Mouse (Mus musculus) limb, embryonic 12.5 days (tissue): ENCODE measurements around the gene Cdhr2. TPM values are rescaled to one million over a fixed set of nuclear protein-coding genes. Genes with fewer than 3 reads are reported as not detected.

Experiments
- ATAC-seq: fragments of 200-750 bp; cut with Nextera tagmentation; 2 replicates; pipeline ENCODE4 v1.8.0; 2017; ENCODE audit warnings: low read depth, moderate TSS enrichment; ENCODE audit not compliant: insufficient number of reproducible peaks, insufficient read depth, low FRiP score, low TSS enrichment
- H3K27ac ChIP-seq: fragments of 300-500 bp; sonication (generic); 2 replicates; pipeline ENCODE4 v1.5.1; 2016; ENCODE audit warnings: mild to moderate bottlenecking, moderate library complexity
- H3K27me3 ChIP-seq: fragments of 300-500 bp; sonication (generic); 2 replicates; pipeline ENCODE4 v1.6.1; 2016; ENCODE audit warnings: mild to moderate bottlenecking, moderate library complexity
- H3K36me3 ChIP-seq: fragments of 300-500 bp; sonication (generic); 2 replicates; pipeline ENCODE4 v1.6.1; 2016; ENCODE audit warnings: mild to moderate bottlenecking, moderate library complexity
- H3K4me1 ChIP-seq: fragments of 300-500 bp; sonication (generic); replicated peaks from 2 replicates; pipeline ENCODE4 v1.6.1; 2016
- H3K4me2 ChIP-seq: fragments of 300-500 bp; sonication (generic); 2 replicates; pipeline ENCODE4 v1.6.1; 2016; ENCODE audit warnings: mild to moderate bottlenecking, moderate library complexity
- H3K4me3 ChIP-seq: fragments of 300-500 bp; sonication (generic); replicated peaks from 2 replicates; pipeline ENCODE4 v1.5.1; 2016; ENCODE audit warnings: mild to moderate bottlenecking
- H3K9ac ChIP-seq: fragments of 300-500 bp; sonication (generic); replicated peaks from 2 replicates; pipeline ENCODE4 v1.6.1; 2016; ENCODE audit warnings: mild to moderate bottlenecking, moderate library complexity
- H3K9me3 ChIP-seq: fragments of 300-500 bp; sonication (generic); 2 replicates; pipeline ENCODE4 v1.6.1; 2016; ENCODE audit warnings: mild to moderate bottlenecking, moderate library complexity
- WGBS: fragments of 180-500 bp; shearing (Covaris S2); methylation state at CpG from one replicate; pipeline ENCODE4 v1.1.7; 2016; 5-methylcytosine and 5-hydroxymethylcytosine counted together
- polyA plus RNA-seq: library from polyadenylated mRNA; unstranded; fragments of >200 nt; fragmentation: Nextera tagmentation; extraction: Ambion mirVana; gene quantifications from 2 replicates; pipeline ENCODE4 v1.2.1, GENCODE M21; 2016

Cdhr2 gene
- polyA plus RNA-seq, 1 experiment from 2014 or later: 0.05 TPM

- WGBS: 90% methylated on average over 3 of the region's 3 CpGs
- ATAC-seq: no peak
- H3K9ac ChIP-seq: no peak overlapping the region
Observed at GRCm38 (mm10) chr13:54683301-54683700, 18.0 kb upstream of the Cdhr2 start.

GRCm38 (mm10) chr13:54684140-54684896 lies 16.9 kb upstream of the Cdhr2 start:
- no peak for ATAC-seq
- no peak overlapping the region for H3K9ac ChIP-seq
- WGBS: 52% methylated on average over 3 of the region's 3 CpGs
- H3K4me3 ChIP-seq: peak overlapping the region; percentile 94
- no peaks in the 10 kb centered on the region for H3K9me3 ChIP-seq
- no peaks in the 10 kb centered on the region for H3K27me3 ChIP-seq
- peaks cover 30% of the 10 kb centered on the region for H3K4me1 ChIP-seq
- peak overlapping the region; percentile 82 for H3K4me2 ChIP-seq
- peaks cover 52% of the 10 kb centered on the region for H3K36me3 ChIP-seq
- 0 out of 2 replicates have a peak overlapping the region, but pooled peaks have one; percentile 3 for H3K27ac ChIP-seq

More at GRCm38 (mm10) chr13:54683301-54683700, 18.0 kb upstream of the Cdhr2 start:
- no peak overlapping the region for H3K27ac ChIP-seq
- peaks cover 27% of the 10 kb centered on the region for H3K4me1 ChIP-seq
- H3K9me3 ChIP-seq: no peaks in the 10 kb centered on the region
- H3K4me3 ChIP-seq: no peak overlapping the region
- no peaks in the 10 kb centered on the region for H3K27me3 ChIP-seq
- peaks cover 62% of the 10 kb centered on the region for H3K36me3 ChIP-seq
- H3K4me2 ChIP-seq: no peak overlapping the region

GRCm38 (mm10) chr13:54685174-54685573 lies 16.1 kb upstream of the Cdhr2 start:
- no peak for ATAC-seq
- H3K27me3 ChIP-seq: no peaks in the 10 kb centered on the region
- 45% methylated on average over 2 of the region's 2 CpGs for WGBS
- peaks cover 45% of the 10 kb centered on the region for H3K36me3 ChIP-seq
- H3K9ac ChIP-seq: peak overlapping the region; percentile 96; the same call in 1 of the 2 replicates
- H3K4me1 ChIP-seq: peaks cover 30% of the 10 kb centered on the region
- peak overlapping the region; percentile 94 for H3K4me3 ChIP-seq
- peak overlapping the region; percentile 82 for H3K4me2 ChIP-seq
- 0 out of 2 replicates have a peak overlapping the region, but pooled peaks have one; percentile 3 for H3K27ac ChIP-seq
- no peaks in the 10 kb centered on the region for H3K9me3 ChIP-seq

- 6% methylated on average over 19 of the region's 19 CpGs for WGBS
- peaks cover 33% of the 10 kb centered on the region for H3K36me3 ChIP-seq
- peak overlapping the region; percentile 82 for H3K4me2 ChIP-seq
- no peaks in the 10 kb centered on the region for H3K9me3 ChIP-seq
- no peak for ATAC-seq
- no peaks in the 10 kb centered on the region for H3K27me3 ChIP-seq
- H3K4me3 ChIP-seq: peak overlapping the region; percentile 94
- peak overlapping the region; percentile 96 for H3K9ac ChIP-seq
- peaks cover 30% of the 10 kb centered on the region for H3K4me1 ChIP-seq
- peak overlapping the region; percentile 98 for H3K27ac ChIP-seq
Observed at GRCm38 (mm10) chr13:54686139-54687053, 14.9 kb upstream of the Cdhr2 start.

- Histone ChIP-seq H3K27ac (peak overlapping the region; percentile 98), H3K27me3 (no peaks in the 10 kb centered on the region), H3K9me3 (no peaks in the 10 kb centered on the region), H3K36me3 (peaks cover 26% of the 10 kb centered on the region), H3K9ac (peak overlapping the region; percentile 96), H3K4me1 (peaks cover 37% of the 10 kb centered on the region), H3K4me3 (peak overlapping the region; percentile 94), H3K4me2 (peak overlapping the region; percentile 82)
- peak; percentile 45; the same call in 1 of the 2 replicates for ATAC-seq
- WGBS: under 1% methylated on average over 35 of the region's 35 CpGs
Observed at GRCm38 (mm10) chr13:54687096-54687495, 14.2 kb upstream of the Cdhr2 start.

DNA sequence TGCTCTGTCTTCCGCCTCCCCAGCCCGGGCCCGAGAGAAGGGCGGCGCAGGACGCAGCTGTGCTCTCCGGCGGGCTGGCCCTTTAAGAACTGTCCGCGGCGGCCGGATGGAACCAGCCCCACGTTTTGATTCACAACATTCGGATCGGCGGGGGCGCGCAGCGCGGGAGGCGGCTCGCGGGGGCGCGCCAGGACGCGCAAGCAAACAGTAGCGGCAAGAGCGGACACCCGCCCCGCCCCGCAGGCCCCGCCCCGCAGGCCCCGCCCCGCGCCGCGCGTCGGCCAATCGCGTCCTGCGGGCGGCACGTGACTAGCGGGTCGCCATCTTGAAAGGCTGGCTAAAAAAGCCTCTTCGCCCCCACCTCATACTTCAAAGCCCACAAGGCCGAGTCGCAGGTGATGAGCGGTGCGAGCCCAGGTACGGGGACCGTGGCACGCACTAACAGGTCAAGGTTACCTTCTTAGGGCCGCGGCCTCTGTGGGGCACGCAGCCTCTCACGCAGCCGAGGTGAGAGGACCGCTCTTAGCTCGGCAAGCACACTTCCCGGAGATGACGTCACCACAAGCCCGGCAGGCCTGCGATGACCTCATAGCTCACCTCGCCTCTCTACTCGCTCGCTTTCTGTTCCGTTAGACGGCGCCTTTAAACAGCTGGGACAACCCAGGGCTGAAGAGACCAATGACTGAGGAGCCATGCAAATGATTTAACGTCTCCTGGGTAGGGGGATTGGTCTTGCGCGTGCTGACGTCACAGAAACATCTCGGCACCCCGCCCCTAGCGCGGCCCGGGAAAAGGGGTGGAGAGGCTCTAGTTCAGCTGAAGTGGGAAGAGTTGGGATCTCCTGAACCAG lies 13.5 kb upstream of the Cdhr2 start:
- Histone ChIP-seq H3K4me3 (peak overlapping the region; percentile 94), H3K4me1 (peaks cover 44% of the 10 kb centered on the region), H3K36me3 (peaks cover 19% of the 10 kb centered on the region), H3K27me3 (no peaks in the 10 kb centered on the region), H3K4me2 (peak overlapping the region; percentile 82), H3K27ac (peak overlapping the region; percentile 98), H3K9me3 (no peaks in the 10 kb centered on the region), H3K9ac (peak overlapping the region; percentile 96)
- WGBS: under 1% methylated on average over 81 of the region's 82 CpGs
- peak; percentile 91 for ATAC-seq

DNA sequence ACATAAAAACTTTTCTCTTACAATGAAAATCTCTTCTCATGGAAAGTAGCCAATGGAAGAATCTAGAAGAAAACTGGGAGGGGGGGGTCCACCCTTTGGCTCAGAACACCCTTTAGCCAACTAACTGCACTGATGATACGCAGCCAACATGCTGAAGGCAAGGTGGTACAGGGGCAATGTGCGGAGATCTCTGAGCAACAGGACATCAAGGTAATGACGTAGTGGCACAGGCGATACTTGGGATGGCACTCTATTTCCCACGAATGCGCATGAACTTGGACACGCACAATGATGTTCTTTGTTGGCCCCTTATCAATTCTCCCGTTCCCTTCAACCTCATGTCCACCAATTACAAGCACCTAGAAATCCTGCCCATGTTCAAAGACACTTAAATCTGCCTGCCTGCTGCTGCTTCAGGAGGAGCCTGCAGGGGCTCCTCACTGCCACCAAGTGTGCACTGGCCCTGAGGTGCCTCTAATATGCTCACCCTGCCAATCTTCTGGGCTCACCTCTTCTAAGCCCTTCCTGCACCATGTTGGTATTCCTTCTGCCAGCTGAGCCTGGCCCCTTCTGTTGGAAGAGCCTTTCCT lies 11.0 kb upstream of the Cdhr2 start:
- Histone ChIP-seq H3K9ac (0 out of 2 replicates have a peak overlapping the region, but pooled peaks have one; percentile 8), H3K4me1 (peaks cover 35% of the 10 kb centered on the region), H3K36me3 (no peaks in the 10 kb centered on the region; the same call in 1 of the 2 replicates), H3K27ac (no peak overlapping the region), H3K4me2 (no peak overlapping the region), H3K27me3 (no peaks in the 10 kb centered on the region), H3K9me3 (no peaks in the 10 kb centered on the region), H3K4me3 (no peak overlapping the region)
- WGBS: 96% methylated on average over 8 of the region's 8 CpGs
- ATAC-seq: no peak

GRCm38 (mm10) chr13:54691737-54692136 lies 9.5 kb upstream of the Cdhr2 start:
- H3K4me1 ChIP-seq: peaks cover 22% of the 10 kb centered on the region
- H3K4me2 ChIP-seq: peak overlapping the region; percentile 95
- H3K9ac ChIP-seq: 0 out of 2 replicates have a peak overlapping the region, but pooled peaks have one; percentile 18
- H3K9me3 ChIP-seq: no peaks in the 10 kb centered on the region
- peak overlapping the region; percentile 96 for H3K4me3 ChIP-seq
- no peak overlapping the region for H3K27ac ChIP-seq
- H3K27me3 ChIP-seq: no peaks in the 10 kb centered on the region
- no peaks in the 10 kb centered on the region; the same call in 1 of the 2 replicates for H3K36me3 ChIP-seq
- no peak for ATAC-seq

GRCm38 (mm10) chr13:54692711-54693557 lies 8.3 kb upstream of the Cdhr2 start:
- Histone ChIP-seq H3K9me3 (no peaks in the 10 kb centered on the region), H3K4me3 (peak overlapping the region; percentile 96), H3K9ac (peak overlapping the region; percentile 90), H3K27me3 (0 out of 2 replicates have a peak, but pooled peaks cover 6% of the 10 kb centered on the region), H3K36me3 (no peaks in the 10 kb centered on the region; the same call in 1 of the 2 replicates), H3K4me1 (peaks cover 22% of the 10 kb centered on the region), H3K4me2 (peak overlapping the region; percentile 95), H3K27ac (peak overlapping the region; percentile 85)
- ATAC-seq: no peak
- 14% methylated on average over 21 of the region's 21 CpGs for WGBS
